Mouse (Mus musculus): ENCODE data around the gene Palld. TPM values are rescaled to one million over a fixed set of nuclear protein-coding genes. Genes with fewer than 3 reads are reported as not detected.

Palld gene
- polyA plus RNA-seq, 1 experiment from 2014 or later: 49.7 TPM

DNA sequence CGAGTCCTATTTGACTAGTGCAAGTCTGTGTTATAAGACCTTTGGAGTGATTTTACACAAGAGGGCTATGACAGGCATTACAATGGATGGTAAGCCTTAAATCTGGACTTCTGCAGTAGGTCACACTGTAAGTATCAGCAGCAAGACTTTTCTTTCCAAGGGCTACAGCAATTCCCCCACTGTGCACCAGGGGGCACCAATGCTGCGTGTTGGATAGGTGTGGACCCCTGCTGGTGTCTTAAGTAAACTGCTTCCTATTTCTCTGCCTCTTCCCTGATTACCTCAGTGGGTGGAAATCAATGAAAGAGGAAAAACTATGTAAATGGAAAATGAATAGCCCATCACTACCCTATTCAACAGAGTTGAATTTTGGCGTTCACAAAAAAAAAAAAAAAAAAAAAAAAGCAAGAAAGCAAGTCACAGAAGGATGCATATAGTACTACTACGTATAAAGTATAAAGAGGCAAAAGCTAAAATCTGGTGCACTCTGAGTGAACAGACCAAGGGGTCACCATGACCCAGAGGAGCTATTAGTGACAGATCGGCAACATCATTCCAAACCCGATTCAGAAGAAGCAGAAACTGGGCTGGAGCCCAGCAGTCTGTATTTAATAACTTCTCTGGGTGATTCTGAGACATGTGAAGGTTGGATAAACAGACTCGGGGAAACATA is 362.5 kb downstream of the Palld start:
- Histone ChIP-seq H3K9ac (ENCODE audit: low read depth, low read length) (no peak overlapping the region), H3K4me1 (replicated peaks; ENCODE audit: insufficient read depth, low read length) (no peaks in the 10 kb centered on the region), H3K9me3 (replicated peaks; ENCODE audit: low read length) (no peaks in the 10 kb centered on the region), H3K27me3 (ENCODE audit: insufficient read depth, low read length) (no peaks in the 10 kb centered on the region), H3K4me2 (ENCODE audit: low read length) (no peak overlapping the region), H3K27ac (no peak overlapping the region), H3K4me3 (replicated peaks; ENCODE audit: low read depth, low read length) (no peak overlapping the region), H3K36me3 (ENCODE audit: insufficient read depth, low read length) (0 out of 2 replicates have a peak, but pooled peaks cover 6% of the 10 kb centered on the region)
- DNase-seq (ENCODE audit: low spot score): peak; percentile 94
- TF ChIP-seq CTCF (IDR thresholded peaks at IDR 0.05; ENCODE audit: low read depth): peak; percentile 100
- WGBS: 39% methylated on average over 7 of the region's 7 CpGs
- ATAC-seq (replicated peaks; ENCODE audit: low FRiP score, low read depth): peak; percentile 36; the same call in 1 of the 2 replicates

DNA sequence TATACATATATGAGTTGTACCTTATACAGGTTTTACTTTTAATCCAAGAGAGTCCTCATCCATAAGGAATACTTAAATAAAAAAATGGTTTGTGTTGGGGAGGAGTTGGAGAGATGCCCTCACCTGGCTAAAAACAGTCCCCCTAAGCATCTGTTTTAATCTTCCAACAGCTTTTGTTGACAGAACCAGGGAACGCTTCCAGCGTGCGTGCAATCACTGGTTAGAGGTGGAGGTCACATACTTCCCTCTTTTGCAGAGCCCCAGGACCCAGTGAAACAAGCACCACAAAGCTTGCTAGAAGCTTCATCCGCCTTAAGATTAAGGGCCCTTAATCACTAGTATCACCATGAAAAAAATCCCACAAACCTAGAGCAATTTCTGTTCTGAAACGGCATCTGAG is 365.0 kb downstream of the Palld start:
- no peak for ATAC-seq (replicated peaks; ENCODE audit: low FRiP score, low read depth)
- H3K4me3 ChIP-seq (replicated peaks; ENCODE audit: low read depth, low read length): no peak overlapping the region
- no peak overlapping the region for H3K27ac ChIP-seq
- 70% methylated on average over 5 of the region's 5 CpGs for WGBS
- H3K36me3 ChIP-seq (ENCODE audit: insufficient read depth, low read length): 0 out of 2 replicates have a peak, but pooled peaks cover 6% of the 10 kb centered on the region
- no peak for DNase-seq (ENCODE audit: low spot score)
- H3K9ac ChIP-seq (ENCODE audit: low read depth, low read length): no peak overlapping the region
- H3K27me3 ChIP-seq (ENCODE audit: insufficient read depth, low read length): no peaks in the 10 kb centered on the region
- TF ChIP-seq CTCF (IDR thresholded peaks at IDR 0.05; ENCODE audit: low read depth): no peak
- H3K4me2 ChIP-seq (ENCODE audit: low read length): no peak overlapping the region
- H3K4me1 ChIP-seq (replicated peaks; ENCODE audit: insufficient read depth, low read length): no peaks in the 10 kb centered on the region
- no peaks in the 10 kb centered on the region for H3K9me3 ChIP-seq (replicated peaks; ENCODE audit: low read length)

DNA sequence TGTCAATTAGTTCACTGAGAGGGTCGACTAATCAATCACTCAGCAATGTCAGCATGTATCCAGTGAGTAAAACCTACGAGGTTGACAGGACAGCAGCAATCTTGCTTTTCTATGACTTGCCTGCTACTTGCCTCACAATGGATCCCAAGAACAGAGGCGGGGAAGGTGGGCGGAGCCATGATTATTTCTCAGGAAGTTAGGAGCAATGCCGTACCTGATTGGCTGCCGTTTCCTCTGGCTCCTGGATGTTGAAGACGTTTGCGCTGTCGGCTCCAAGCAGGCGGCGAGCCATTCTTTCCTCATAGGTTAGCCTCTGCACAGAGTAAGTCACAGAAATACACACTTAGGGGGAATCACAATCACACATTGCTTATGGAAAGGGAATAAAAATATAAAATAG is 367.0 kb downstream of the Palld start:
- Histone ChIP-seq H3K9ac (ENCODE audit: low read depth, low read length) (no peak overlapping the region), H3K4me1 (replicated peaks; ENCODE audit: insufficient read depth, low read length) (no peaks in the 10 kb centered on the region), H3K9me3 (replicated peaks; ENCODE audit: low read length) (no peaks in the 10 kb centered on the region), H3K4me3 (replicated peaks; ENCODE audit: low read depth, low read length) (no peak overlapping the region), H3K4me2 (ENCODE audit: low read length) (no peak overlapping the region), H3K36me3 (ENCODE audit: insufficient read depth, low read length) (0 out of 2 replicates have a peak, but pooled peaks cover 11% of the 10 kb centered on the region), H3K27ac (no peak overlapping the region), H3K27me3 (ENCODE audit: insufficient read depth, low read length) (no peaks in the 10 kb centered on the region)
- no peak for TF ChIP-seq CTCF (IDR thresholded peaks at IDR 0.05; ENCODE audit: low read depth)
- 85% methylated on average over 11 of the region's 11 CpGs for WGBS
- no peak for ATAC-seq (replicated peaks; ENCODE audit: low FRiP score, low read depth)
- no peak for DNase-seq (ENCODE audit: low spot score)

- no peaks in the 10 kb centered on the region for H3K27me3 ChIP-seq (ENCODE audit: insufficient read depth, low read length)
- no peaks in the 10 kb centered on the region for H3K9me3 ChIP-seq (replicated peaks; ENCODE audit: low read length)
- no peaks in the 10 kb centered on the region for H3K4me1 ChIP-seq (replicated peaks; ENCODE audit: insufficient read depth, low read length)
- DNase-seq (ENCODE audit: low spot score): no peak
- ATAC-seq (replicated peaks; ENCODE audit: low FRiP score, low read depth): peak; percentile 73
- H3K9ac ChIP-seq (ENCODE audit: low read depth, low read length): no peak overlapping the region
- 59% methylated on average over 16 of the region's 16 CpGs for WGBS
- H3K4me3 ChIP-seq (replicated peaks; ENCODE audit: low read depth, low read length): no peak overlapping the region
- TF ChIP-seq CTCF (IDR thresholded peaks at IDR 0.05; ENCODE audit: low read depth): no peak
- no peak overlapping the region for H3K4me2 ChIP-seq (ENCODE audit: low read length)
- no peak overlapping the region for H3K27ac ChIP-seq
- H3K36me3 ChIP-seq (ENCODE audit: insufficient read depth, low read length): 0 out of 2 replicates have a peak, but pooled peaks cover 15% of the 10 kb centered on the region
Observed at GRCm38 (mm10) chr8:61533356-61533926, 369.0 kb downstream of the Palld start.

GRCm38 (mm10) chr8:61532831-61533230 is 369.7 kb downstream of the Palld start:
- H3K9ac ChIP-seq (ENCODE audit: low read depth, low read length): no peak overlapping the region
- DNase-seq (ENCODE audit: low spot score) (no peak), ATAC-seq (replicated peaks; ENCODE audit: low FRiP score, low read depth) (no peak)
- H3K27ac ChIP-seq: no peak overlapping the region
- H3K4me1 ChIP-seq (replicated peaks; ENCODE audit: insufficient read depth, low read length): no peaks in the 10 kb centered on the region
- no peaks in the 10 kb centered on the region for H3K9me3 ChIP-seq (replicated peaks; ENCODE audit: low read length)
- no peak overlapping the region for H3K4me2 ChIP-seq (ENCODE audit: low read length)
- H3K4me3 ChIP-seq (replicated peaks; ENCODE audit: low read depth, low read length): no peak overlapping the region
- 0 out of 2 replicates have a peak, but pooled peaks cover 15% of the 10 kb centered on the region for H3K36me3 ChIP-seq (ENCODE audit: insufficient read depth, low read length)
- no peak for TF ChIP-seq CTCF (IDR thresholded peaks at IDR 0.05; ENCODE audit: low read depth)
- H3K27me3 ChIP-seq (ENCODE audit: insufficient read depth, low read length): no peaks in the 10 kb centered on the region
- WGBS: 78% methylated on average over 5 of the region's 5 CpGs

GRCm38 (mm10) chr8:61531944-61532795 is 370.3 kb downstream of the Palld start:
- TF ChIP-seq CTCF (IDR thresholded peaks at IDR 0.05; ENCODE audit: low read depth): peak; percentile 54
- WGBS: 73% methylated on average over 22 of the region's 22 CpGs
- Histone ChIP-seq H3K4me2 (ENCODE audit: low read length) (no peak overlapping the region), H3K27me3 (ENCODE audit: insufficient read depth, low read length) (no peaks in the 10 kb centered on the region), H3K9ac (ENCODE audit: low read depth, low read length) (no peak overlapping the region), H3K36me3 (ENCODE audit: insufficient read depth, low read length) (0 out of 2 replicates have a peak, but pooled peaks cover 15% of the 10 kb centered on the region), H3K4me1 (replicated peaks; ENCODE audit: insufficient read depth, low read length) (no peaks in the 10 kb centered on the region), H3K4me3 (replicated peaks; ENCODE audit: low read depth, low read length) (no peak overlapping the region), H3K27ac (no peak overlapping the region), H3K9me3 (replicated peaks; ENCODE audit: low read length) (no peaks in the 10 kb centered on the region)
- DNase-seq (ENCODE audit: low spot score): no peak
- no peak for ATAC-seq (replicated peaks; ENCODE audit: low FRiP score, low read depth)
